Mouse (Mus musculus) hindbrain, embryonic 14.5 days (tissue): ENCODE measurements at regions not wholly inside any gene's neighbourhood (a gene's known extent, or its start where the extent isn't known, plus 50 kb on each side); places are given as distances from the start of the nearest gene placed in this dataset.

ENCODE experiments used
- ATAC-seq: fragments of 200-750 bp; cut with Nextera tagmentation; 2 replicates; pipeline ENCODE4 v1.8.0; 2017; ENCODE audit warnings: moderate number of reproducible peaks, mild to moderate bottlenecking, moderate TSS enrichment, moderate library complexity; ENCODE audit not compliant: low FRiP score
- DNase-seq: peaks from one replicate; pipeline ENCODE4 v3.0.0-alpha.2; 2015; ENCODE audit warnings: low spot score
- H3K27ac ChIP-seq: fragments of 300-500 bp; sonication (generic); 2 replicates; pipeline ENCODE4 v1.5.1; 2014; ENCODE audit warnings: mild to moderate bottlenecking, moderate library complexity
- H3K27me3 ChIP-seq: fragments of 300-500 bp; sonication (generic); 2 replicates; pipeline ENCODE4 v1.6.1; 2014; ENCODE audit warnings: mild to moderate bottlenecking, low read length, mixed read lengths; ENCODE audit not compliant: control insufficient read depth, insufficient read depth
- H3K36me3 ChIP-seq: fragments of 300-500 bp; sonication (generic); replicated peaks from 2 replicates; pipeline ENCODE4 v1.6.1; 2014; ENCODE audit not compliant: control insufficient read depth, insufficient read depth
- H3K4me1 ChIP-seq: fragments of 300-500 bp; sonication (generic); replicated peaks from 2 replicates; pipeline ENCODE4 v1.6.1; 2014; ENCODE audit warnings: antibody characterized with exemption, low read length, mixed read lengths; ENCODE audit not compliant: control insufficient read depth, insufficient read depth
- H3K4me2 ChIP-seq: fragments of 300-500 bp; sonication (generic); replicated peaks from 2 replicates; pipeline ENCODE4 v1.6.1; 2014; ENCODE audit warnings: mild to moderate bottlenecking, moderate library complexity
- H3K4me3 ChIP-seq: fragments of 300-500 bp; sonication (generic); replicated peaks from 2 replicates; pipeline ENCODE4 v1.5.1; 2014; ENCODE audit warnings: mild to moderate bottlenecking, low read length
- H3K9ac ChIP-seq: fragments of 300-500 bp; sonication (generic); 2 replicates; pipeline ENCODE4 v1.6.1; 2014
- H3K9me3 ChIP-seq: fragments of 300-500 bp; sonication (generic); 2 replicates; pipeline ENCODE4 v1.6.1; 2016; ENCODE audit warnings: low read length; ENCODE audit not compliant: control insufficient read depth
- WGBS: fragments of 180-500 bp; shearing (Covaris S2); extraction: QIAGEN DNeasy Blood & Tissue Kit; methylation state at CpG from one replicate; pipeline ENCODE4 v1.1.7; 2014; 5-methylcytosine and 5-hydroxymethylcytosine counted together

- H3K36me3 ChIP-seq = no peaks in the 10 kb centered on the region
- H3K9ac ChIP-seq = no peak overlapping the region
- ATAC-seq (no peak), DNase-seq (no peak)
- H3K4me2 ChIP-seq = no peak overlapping the region
- 0 out of 2 replicates have a peak, but pooled peaks cover 5% of the 10 kb centered on the region for H3K4me1 ChIP-seq
- no peaks in the 10 kb centered on the region for H3K9me3 ChIP-seq
- no peak overlapping the region for H3K4me3 ChIP-seq
- H3K27me3 ChIP-seq = no peaks in the 10 kb centered on the region
- WGBS = 87% methylated on average over 4 of the region's 4 CpGs
- no peak overlapping the region for H3K27ac ChIP-seq
These were observed 302.3 kb upstream of the Klf3 start for GRCm38 (mm10) chr5:64500866-64501265.

DNA sequence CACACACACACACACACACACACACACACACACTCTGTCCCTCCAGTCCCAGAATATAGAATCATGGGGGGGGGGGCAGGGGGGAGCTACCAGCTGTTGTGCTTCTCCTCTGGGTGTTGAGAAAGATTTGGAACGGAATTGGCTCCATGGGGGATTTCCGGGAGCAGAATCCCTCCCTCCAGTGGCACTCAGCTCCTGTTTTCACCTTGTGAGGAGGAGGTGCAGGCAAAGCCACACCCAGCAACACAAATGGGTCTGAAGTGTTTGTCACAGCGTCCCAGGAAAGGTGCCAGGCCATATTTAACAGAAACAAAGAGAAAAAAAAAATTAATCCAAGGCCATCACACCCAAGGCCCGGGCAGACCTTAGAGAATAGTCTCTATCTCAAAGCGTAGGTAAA lies 301.4 kb upstream of the Klf3 start:
- WGBS = 75% methylated on average over 5 of the region's 5 CpGs
- Histone ChIP-seq H3K4me1 (0 out of 2 replicates have a peak, but pooled peaks cover 10% of the 10 kb centered on the region), H3K27me3 (no peaks in the 10 kb centered on the region), H3K4me3 (no peak overlapping the region), H3K27ac (no peak overlapping the region), H3K36me3 (no peaks in the 10 kb centered on the region), H3K4me2 (no peak overlapping the region), H3K9me3 (no peaks in the 10 kb centered on the region), H3K9ac (no peak overlapping the region)
- DNase-seq (no peak), ATAC-seq (no peak)

GRCm38 (mm10) chr5:64503514-64503913 lies 299.7 kb upstream of the Klf3 start:
- no peak overlapping the region for H3K9ac ChIP-seq
- no peak overlapping the region for H3K4me3 ChIP-seq
- no peak overlapping the region for H3K27ac ChIP-seq
- 28% methylated on average over 4 of the region's 4 CpGs for WGBS
- no peaks in the 10 kb centered on the region for H3K36me3 ChIP-seq
- H3K4me2 ChIP-seq = no peak overlapping the region
- H3K4me1 ChIP-seq = 0 out of 2 replicates have a peak, but pooled peaks cover 10% of the 10 kb centered on the region
- DNase-seq (peak; percentile 58), ATAC-seq (no peak)
- no peaks in the 10 kb centered on the region for H3K27me3 ChIP-seq
- no peaks in the 10 kb centered on the region for H3K9me3 ChIP-seq

DNA sequence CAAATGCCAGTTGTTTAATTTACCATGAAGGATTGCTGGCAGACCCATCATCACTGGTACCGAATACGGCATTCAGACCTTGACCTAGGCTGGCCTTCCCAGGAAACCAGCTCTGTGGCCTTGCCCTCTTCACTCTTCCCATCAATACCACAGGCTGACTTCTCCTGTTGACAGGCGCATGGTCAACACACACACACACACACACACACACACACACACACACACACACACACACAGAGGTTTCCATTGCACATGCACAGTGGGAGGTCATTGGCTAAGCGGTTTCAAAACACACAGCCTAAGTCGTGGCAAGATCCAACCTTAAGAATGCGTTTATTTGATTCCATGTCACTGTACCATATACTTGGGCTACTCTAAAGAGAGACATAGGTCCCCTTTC lies 298.7 kb upstream of the Klf3 start:
- Histone ChIP-seq H3K4me1 (0 out of 2 replicates have a peak, but pooled peaks cover 10% of the 10 kb centered on the region), H3K27ac (no peak overlapping the region), H3K4me2 (no peak overlapping the region), H3K9ac (no peak overlapping the region), H3K9me3 (no peaks in the 10 kb centered on the region), H3K36me3 (no peaks in the 10 kb centered on the region), H3K27me3 (no peaks in the 10 kb centered on the region), H3K4me3 (no peak overlapping the region)
- ATAC-seq = no peak
- DNase-seq = no peak
- WGBS = 47% methylated on average over 6 of the region's 6 CpGs

DNA sequence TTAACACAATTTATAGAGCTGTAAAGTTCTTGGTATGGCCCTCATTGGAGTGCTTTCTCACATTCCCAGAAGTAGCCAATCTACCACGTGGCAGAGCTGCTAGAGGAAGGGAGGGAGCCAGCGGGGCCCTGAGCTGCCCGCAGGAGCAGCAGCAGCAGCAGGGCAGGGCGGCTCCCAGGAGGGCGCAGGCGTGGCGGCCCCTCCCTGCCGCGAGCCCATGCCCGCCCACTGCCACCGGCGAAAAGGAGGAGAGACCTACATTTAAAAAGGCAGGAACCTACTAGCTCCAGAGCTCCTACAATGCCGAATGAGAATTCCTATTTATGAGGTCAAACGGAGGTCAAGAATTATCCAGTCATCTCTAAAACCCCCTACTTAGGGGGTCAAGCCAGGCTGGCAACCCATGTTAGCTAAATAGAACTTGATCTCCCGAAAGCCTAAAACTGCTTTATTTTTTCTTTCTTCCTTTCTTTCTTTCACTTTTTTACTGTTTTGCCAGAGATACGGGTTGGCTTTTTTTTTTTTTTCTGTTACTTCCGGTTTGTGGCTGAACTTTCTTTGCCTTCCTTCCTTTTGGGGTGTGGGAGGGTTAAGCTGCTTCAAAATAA lies 297.9 kb upstream of the Klf3 start:
- H3K9ac ChIP-seq = 0 out of 2 replicates have a peak overlapping the region, but pooled peaks have one; percentile 3
- H3K4me3 ChIP-seq = peak overlapping the region; percentile 29
- no peaks in the 10 kb centered on the region for H3K36me3 ChIP-seq
- peak; percentile 44; the same call in 1 of the 2 replicates for ATAC-seq
- no peaks in the 10 kb centered on the region for H3K27me3 ChIP-seq
- H3K27ac ChIP-seq = no peak overlapping the region
- H3K4me1 ChIP-seq = 0 out of 2 replicates have a peak, but pooled peaks cover 10% of the 10 kb centered on the region
- peak overlapping the region; percentile 61 for H3K4me2 ChIP-seq
- DNase-seq = peak; percentile 27
- under 1% methylated on average over 17 of the region's 17 CpGs for WGBS
- H3K9me3 ChIP-seq = no peaks in the 10 kb centered on the region

GRCm38 (mm10) chr5:64505835-64506600 lies 297.2 kb upstream of the Klf3 start:
- Histone ChIP-seq H3K9me3 (no peaks in the 10 kb centered on the region), H3K4me1 (0 out of 2 replicates have a peak, but pooled peaks cover 10% of the 10 kb centered on the region), H3K4me3 (peak overlapping the region; percentile 29), H3K4me2 (peak overlapping the region; percentile 61), H3K27ac (no peak overlapping the region), H3K27me3 (no peaks in the 10 kb centered on the region), H3K36me3 (no peaks in the 10 kb centered on the region), H3K9ac (peak overlapping the region; percentile 42; the same call in 1 of the 2 replicates)
- peak; percentile 83 for DNase-seq
- peak; percentile 71; the same call in 1 of the 2 replicates for ATAC-seq
- WGBS = 4% methylated on average over 15 of the region's 15 CpGs

DNA sequence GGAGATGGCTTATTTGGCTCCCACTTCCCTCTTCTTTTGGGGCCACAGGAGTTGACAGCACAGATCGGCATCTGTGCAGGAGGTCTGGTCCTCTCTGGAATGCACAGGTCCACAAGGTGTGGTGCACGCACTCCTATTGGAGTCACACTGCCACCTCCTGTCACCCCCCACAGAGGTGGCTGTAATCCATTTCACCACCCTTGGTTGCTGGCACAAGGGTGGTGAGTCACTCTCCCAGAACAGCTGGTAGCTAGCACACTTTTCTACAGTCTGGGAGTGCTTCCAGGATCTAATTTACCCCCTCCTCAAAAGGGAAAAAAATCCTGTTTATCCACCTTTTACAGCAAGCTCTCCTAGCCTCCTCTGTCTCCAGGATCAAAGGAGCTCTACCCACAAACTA lies 294.6 kb upstream of the Klf3 start:
- 0 out of 2 replicates have a peak, but pooled peaks cover 10% of the 10 kb centered on the region for H3K4me1 ChIP-seq
- no peaks in the 10 kb centered on the region for H3K9me3 ChIP-seq
- 84% methylated on average over 2 of the region's 2 CpGs for WGBS
- no peak overlapping the region for H3K9ac ChIP-seq
- H3K36me3 ChIP-seq = no peaks in the 10 kb centered on the region
- no peaks in the 10 kb centered on the region for H3K27me3 ChIP-seq
- no peak overlapping the region for H3K27ac ChIP-seq
- ATAC-seq (no peak), DNase-seq (no peak)
- no peak overlapping the region for H3K4me3 ChIP-seq
- no peak overlapping the region for H3K4me2 ChIP-seq

DNA sequence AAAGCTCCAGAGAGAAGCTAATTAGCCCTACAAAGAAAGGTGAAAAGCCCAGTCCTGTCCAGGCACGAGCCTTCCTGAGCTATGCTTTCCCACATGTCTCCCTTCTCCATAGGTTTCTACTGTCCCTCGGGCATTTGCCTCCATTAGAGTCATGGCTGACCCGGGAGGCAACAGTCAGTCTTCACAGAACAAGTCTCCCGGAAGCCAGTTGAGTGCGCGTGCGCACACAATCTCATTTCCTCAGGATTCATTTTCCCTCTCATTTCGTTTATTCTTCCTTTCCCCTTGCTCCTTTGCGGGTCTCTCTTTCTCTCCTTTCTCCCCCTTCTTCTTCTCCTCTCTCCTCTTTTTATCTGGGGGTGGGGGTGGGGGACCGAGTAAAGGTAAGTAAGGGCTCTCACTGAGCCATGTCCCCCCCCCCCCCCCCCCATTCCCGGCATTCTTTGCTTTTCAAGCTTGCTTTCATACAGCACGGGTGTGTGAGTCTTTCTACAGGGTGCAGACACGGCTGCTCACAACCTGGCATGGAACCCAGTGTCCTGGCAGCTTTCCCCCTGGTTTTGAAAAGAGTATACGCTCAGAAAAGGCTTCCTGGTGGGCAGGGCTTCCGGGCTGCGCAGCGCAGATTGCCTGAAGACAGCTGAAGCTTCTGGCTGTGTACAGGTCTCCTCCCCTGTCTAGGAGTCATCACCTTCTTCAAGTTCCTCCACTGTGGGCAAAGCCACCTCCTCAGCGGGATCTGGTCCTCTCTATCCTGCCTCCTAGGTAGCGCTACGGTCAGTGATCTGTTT lies 289.8 kb upstream of the Klf3 start:
- Histone ChIP-seq H3K9ac (no peak overlapping the region), H3K36me3 (no peaks in the 10 kb centered on the region), H3K4me3 (no peak overlapping the region), H3K27me3 (no peaks in the 10 kb centered on the region), H3K4me2 (no peak overlapping the region), H3K9me3 (no peaks in the 10 kb centered on the region), H3K27ac (no peak overlapping the region), H3K4me1 (no peaks in the 10 kb centered on the region)
- ATAC-seq (no peak), DNase-seq (peak; percentile 51)
- WGBS = 73% methylated on average over 20 of the region's 20 CpGs

DNA sequence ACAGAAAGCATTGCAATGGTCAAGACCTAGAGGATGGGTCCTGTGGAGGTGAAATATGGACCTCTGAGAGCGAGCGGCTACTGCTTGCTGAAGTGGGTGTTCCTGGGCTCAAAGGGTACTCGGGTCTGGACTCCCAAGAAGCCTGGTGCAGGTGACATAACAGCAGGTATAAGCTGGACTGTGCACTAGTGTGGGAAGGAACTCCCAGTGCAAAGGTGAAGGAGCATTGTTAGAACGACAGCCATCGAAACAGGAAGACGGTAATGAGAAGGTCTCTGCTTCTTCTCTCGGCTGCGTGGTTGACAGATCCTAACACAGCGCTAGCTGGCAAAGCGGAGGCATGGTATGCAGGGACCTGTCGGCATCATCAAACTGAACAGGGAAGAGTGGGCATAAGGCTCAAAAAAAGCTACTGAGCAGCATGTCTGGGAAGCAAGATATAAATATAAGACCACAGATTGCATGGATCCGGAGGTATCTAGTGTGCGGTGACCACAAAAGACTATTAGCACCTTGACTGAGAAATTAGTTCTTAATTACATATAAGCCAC lies 287.0 kb upstream of the Klf3 start:
- WGBS = 90% methylated on average over 13 of the region's 13 CpGs
- no peak overlapping the region for H3K27ac ChIP-seq
- no peaks in the 10 kb centered on the region for H3K27me3 ChIP-seq
- no peak for DNase-seq
- no peak overlapping the region for H3K9ac ChIP-seq
- no peak overlapping the region for H3K4me3 ChIP-seq
- no peaks in the 10 kb centered on the region for H3K4me1 ChIP-seq
- H3K4me2 ChIP-seq = no peak overlapping the region
- no peak for ATAC-seq
- H3K9me3 ChIP-seq = no peaks in the 10 kb centered on the region
- H3K36me3 ChIP-seq = no peaks in the 10 kb centered on the region
